Mouse (Mus musculus): ENCODE results near the gene Nr0b2. TPM values are rescaled to one million over a fixed set of nuclear protein-coding genes. Genes with fewer than 3 reads are reported as not detected.

The Nr0b2 gene
- polyA plus RNA-seq, 1 experiment from 2014 or later: not detected

- peaks cover 65% of the 10 kb centered on the region for H3K27me3 ChIP-seq
- 26% methylated on average over 7 of the region's 7 CpGs for WGBS
Measured at GRCm38 (mm10) chr4:133599116-133599515, 45.9 kb downstream of the Nr0b2 start.

GRCm38 (mm10) chr4:133599571-133600073 lies 46.4 kb downstream of the Nr0b2 start:
- Histone ChIP-seq H3K4me2 (replicated peaks) (peak overlapping the region; percentile 69), H3K27me3 (peaks cover 65% of the 10 kb centered on the region), H3K36me3 (peaks cover 11% of the 10 kb centered on the region), H3K27ac (no peak overlapping the region), H3K9me3 (replicated peaks) (no peaks in the 10 kb centered on the region), H3K4me1 (peaks cover 17% of the 10 kb centered on the region), H3K4me3 (peak overlapping the region; percentile 46), H3K9ac (peak overlapping the region; percentile 57)
- WGBS: under 1% methylated on average over 48 of the region's 50 CpGs
- peak; percentile 90 for ATAC-seq (ENCODE audit: low FRiP score)

More at GRCm38 (mm10) chr4:133599116-133599515, 45.9 kb downstream of the Nr0b2 start:
- Histone ChIP-seq H3K27ac (no peak overlapping the region), H3K9ac (peak overlapping the region; percentile 57; the same call in 1 of the 2 replicates), H3K9me3 (replicated peaks) (no peaks in the 10 kb centered on the region), H3K4me1 (peaks cover 17% of the 10 kb centered on the region), H3K4me2 (replicated peaks) (peak overlapping the region; percentile 69), H3K36me3 (peaks cover 9% of the 10 kb centered on the region), H3K4me3 (peak overlapping the region; percentile 46)
- ATAC-seq (ENCODE audit: low FRiP score): no peak

- Histone ChIP-seq H3K9ac (peak overlapping the region; percentile 57; the same call in 1 of the 2 replicates), H3K4me2 (replicated peaks) (peak overlapping the region; percentile 69), H3K27me3 (peaks cover 65% of the 10 kb centered on the region), H3K4me1 (peaks cover 17% of the 10 kb centered on the region), H3K27ac (no peak overlapping the region), H3K4me3 (peak overlapping the region; percentile 46), H3K36me3 (peaks cover 12% of the 10 kb centered on the region), H3K9me3 (replicated peaks) (no peaks in the 10 kb centered on the region)
- no peak for ATAC-seq (ENCODE audit: low FRiP score)
- 18% methylated on average over 9 of the region's 9 CpGs for WGBS
Measured at GRCm38 (mm10) chr4:133600306-133600705, 47.1 kb downstream of the Nr0b2 start.

GRCm38 (mm10) chr4:133601721-133602218 lies 48.6 kb downstream of the Nr0b2 start, which contains the start of gene Sfn:
Gene Sfn, minus strand, starts transcription at chr4:133602168.
- Histone ChIP-seq H3K4me1 (peaks cover 17% of the 10 kb centered on the region), H3K4me3 (peak within 1 kb of the TSS; percentile 7; the same call in 1 of the 2 replicates), H3K4me2 (replicated peaks) (peak within 1 kb of the TSS; percentile 32), H3K27ac (no peak within 1 kb of the TSS), H3K36me3 (peaks cover 27% of the 10 kb centered on the region), H3K27me3 (peaks cover 63% of the 10 kb centered on the region), H3K9me3 (replicated peaks) (no peaks in the 10 kb centered on the region), H3K9ac (no peak within 1 kb of the TSS)
- 3% methylated on average over 16 of the region's 16 CpGs for WGBS
- no peak for ATAC-seq (ENCODE audit: low FRiP score)

- Histone ChIP-seq H3K27me3 (peaks cover 52% of the 10 kb centered on the region), H3K4me3 (no peak overlapping the region), H3K36me3 (peaks cover 37% of the 10 kb centered on the region), H3K9ac (no peak overlapping the region), H3K4me2 (replicated peaks) (no peak overlapping the region), H3K9me3 (replicated peaks) (no peaks in the 10 kb centered on the region), H3K27ac (no peak overlapping the region), H3K4me1 (peaks cover 17% of the 10 kb centered on the region)
- 92% methylated on average over 5 of the region's 5 CpGs for WGBS
- ATAC-seq (ENCODE audit: low FRiP score): no peak
Measured at GRCm38 (mm10) chr4:133603056-133603455, 49.9 kb downstream of the Nr0b2 start.

GRCm38 (mm10) chr4:133604175-133604574 lies 51.0 kb downstream of the Nr0b2 start:
- peaks cover 16% of the 10 kb centered on the region for H3K4me1 ChIP-seq
- WGBS: 90% methylated on average over 7 of the region's 7 CpGs
- no peak overlapping the region for H3K4me3 ChIP-seq
- no peak overlapping the region for H3K27ac ChIP-seq
- no peak overlapping the region for H3K4me2 ChIP-seq (replicated peaks)
- no peak overlapping the region for H3K9ac ChIP-seq
- no peaks in the 10 kb centered on the region for H3K9me3 ChIP-seq (replicated peaks)
- peaks cover 41% of the 10 kb centered on the region for H3K27me3 ChIP-seq
- peaks cover 44% of the 10 kb centered on the region for H3K36me3 ChIP-seq
- no peak for ATAC-seq (ENCODE audit: low FRiP score)

GRCm38 (mm10) chr4:133604856-133605255 lies 51.7 kb downstream of the Nr0b2 start:
- Histone ChIP-seq H3K4me3 (no peak overlapping the region), H3K9me3 (replicated peaks) (no peaks in the 10 kb centered on the region), H3K36me3 (peaks cover 44% of the 10 kb centered on the region), H3K27me3 (peaks cover 34% of the 10 kb centered on the region), H3K4me1 (peaks cover 10% of the 10 kb centered on the region), H3K27ac (no peak overlapping the region), H3K9ac (no peak overlapping the region), H3K4me2 (replicated peaks) (no peak overlapping the region)
- WGBS: 68% methylated on average over 6 of the region's 6 CpGs
- no peak for ATAC-seq (ENCODE audit: low FRiP score)

GRCm38 (mm10) chr4:133605330-133605729 lies 52.2 kb downstream of the Nr0b2 start:
- Histone ChIP-seq H3K9me3 (replicated peaks) (no peaks in the 10 kb centered on the region), H3K4me2 (replicated peaks) (no peak overlapping the region), H3K27me3 (peaks cover 29% of the 10 kb centered on the region), H3K9ac (no peak overlapping the region), H3K36me3 (peaks cover 44% of the 10 kb centered on the region), H3K27ac (no peak overlapping the region), H3K4me1 (peaks cover 5% of the 10 kb centered on the region), H3K4me3 (no peak overlapping the region)
- no peak for ATAC-seq (ENCODE audit: low FRiP score)
- whole genome bisulfite sequencing: 53% methylated on average over 9 of the region's 9 CpGs

Small RNA genes within 50 kb of the gene (microRNA-seq; reads per million reads assigned to microRNA genes)
- not detected for gene Gm23158

Other genes starting within 250 kb of the Nr0b2 start
- gene Wdtc1, start 199.9 kb upstream of the Nr0b2 start, polyA plus RNA-seq (2016; fragmentation: Nextera tagmentation; extraction: Ambion mirVana): 25.5 and 27.8 TPM in 2 replicates
- 8.4 and 9.5 TPM in 2 replicates for gene Slc9a1, start 183.7 kb upstream of the Nr0b2 start, polyA plus RNA-seq (2016; fragmentation: Nextera tagmentation; extraction: Ambion mirVana)
- gene Tent5b, start 73.2 kb upstream of the Nr0b2 start, polyA plus RNA-seq (2016; fragmentation: Nextera tagmentation; extraction: Ambion mirVana): 1.0 and 1.5 TPM in 2 replicates
- 4.3 and 4.8 TPM in 2 replicates for gene Trnp1, start 54.8 kb upstream of the Nr0b2 start, polyA plus RNA-seq (2016; fragmentation: Nextera tagmentation; extraction: Ambion mirVana)
- 1.4 and 4.0 TPM in 2 replicates for gene Kdf1, start 34.4 kb upstream of the Nr0b2 start, polyA plus RNA-seq (2016; fragmentation: Nextera tagmentation; extraction: Ambion mirVana)
- gene Nudc, start 7.4 kb upstream of the Nr0b2 start, polyA plus RNA-seq (2016; fragmentation: Nextera tagmentation; extraction: Ambion mirVana): 326 and 340 TPM in 2 replicates
- gene Gpatch3, start 21.4 kb downstream of the Nr0b2 start, polyA plus RNA-seq (2016; fragmentation: Nextera tagmentation; extraction: Ambion mirVana): 10.9 and 12.8 TPM in 2 replicates
- 21.9 and 22.2 TPM in 2 replicates for gene Gpn2, start 31.0 kb downstream of the Nr0b2 start, polyA plus RNA-seq (2016; fragmentation: Nextera tagmentation; extraction: Ambion mirVana)
- gene Sfn, start 48.8 kb downstream of the Nr0b2 start, polyA plus RNA-seq (2016; fragmentation: Nextera tagmentation; extraction: Ambion mirVana): 12.6 and 13.6 TPM in 2 replicates
- 4.1 and 6.4 TPM in 2 replicates for gene Zdhhc18, start 96.8 kb downstream of the Nr0b2 start, polyA plus RNA-seq (2016; fragmentation: Nextera tagmentation; extraction: Ambion mirVana)
- 16.6 and 18.6 TPM in 2 replicates for gene Pigv, start 119.3 kb downstream of the Nr0b2 start, polyA plus RNA-seq (2016; fragmentation: Nextera tagmentation; extraction: Ambion mirVana)
- gene Arid1a, start 203.4 kb downstream of the Nr0b2 start, polyA plus RNA-seq (2016; fragmentation: Nextera tagmentation; extraction: Ambion mirVana): 41.9 and 44.3 TPM in 2 replicates

Measured in hindbrain, embryonic 12.5 days (tissue).